In the genomic region with DNA sequence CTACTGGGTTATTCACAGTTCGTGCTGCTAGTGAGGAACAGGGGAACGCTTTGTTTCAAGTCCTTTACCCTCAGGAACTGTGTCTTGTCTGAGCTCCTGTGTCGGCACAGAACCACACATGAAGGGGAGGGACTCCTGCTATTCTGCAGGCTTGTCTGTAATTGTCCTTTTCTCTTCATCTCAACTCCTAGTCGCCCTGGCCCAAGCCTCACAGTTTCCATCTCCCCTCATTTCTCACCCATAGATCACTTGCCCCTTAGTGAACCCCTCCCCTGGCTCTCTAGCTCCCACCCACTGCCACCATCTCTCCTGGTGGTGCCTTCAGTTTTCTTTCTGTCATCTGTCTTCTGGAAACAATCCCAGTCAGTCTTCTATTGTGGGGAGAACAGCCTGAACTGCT, we compare ENCODE assay signal across 28 mouse cellular contexts. TPM values are rescaled to one million over a fixed set of nuclear protein-coding genes. Genes with fewer than 3 reads are reported as not detected.
A peak's percentile ranks its signal among the peaks of the same experiment; 100 is the strongest.
DNase-seq lines count a peak whose midpoint lies in the region; ATAC-seq lines count a peak whose summit lies in the region.
"Had no signal": no experiment of that assay in that cellular context is flagged by ENCODE, and none has a peak within 500 bp of the region (broad histone marks: within the 10 kb centered on the region; RNA-seq: fewer than 3 reads in every experiment).

No protein-coding gene starts in this region.

- H3K9ac ChIP-seq in forebrain, embryonic 14.5 days (ENCODE audit: low read length), result no peak overlapping the region
- no peak overlapping the region for H3K9ac ChIP-seq in forebrain, embryonic 13.5 days
- no peak overlapping the region for H3K9ac ChIP-seq in intestine, embryonic 15.5 days
- no peak overlapping the region for H3K9ac ChIP-seq in intestine, embryonic 16.5 days (ENCODE audit: low read depth, low read length)
- H3K9ac ChIP-seq: embryonic facial prominence, embryonic 15.5 days; hindbrain, embryonic 12.5 days; liver, embryonic 12.5 days; liver, postnatal 0 days; midbrain, embryonic 13.5 days; neural tube, embryonic 13.5 days; stomach, embryonic 15.5 days had no signal

- H3K4me3 ChIP-seq in forebrain, embryonic 14.5 days (ENCODE audit: low read depth, low read length), result no peak overlapping the region
- H3K4me3 ChIP-seq in forebrain, embryonic 13.5 days, result no peak overlapping the region
- H3K4me3 ChIP-seq in intestine, embryonic 15.5 days (replicated peaks), result no peak overlapping the region
- H3K4me3 ChIP-seq in intestine, embryonic 16.5 days (ENCODE audit: low read length), result no peak overlapping the region
- H3K4me3 ChIP-seq: embryonic facial prominence, embryonic 15.5 days; gastrocnemius, adult 2 months; hindbrain, embryonic 12.5 days; layer of hippocampus, adult 2 months; left cerebral cortex, adult 2 months; liver, embryonic 12.5 days; midbrain, embryonic 13.5 days; neural tube, embryonic 13.5 days; stomach, embryonic 15.5 days had no signal

- H3K27me3 ChIP-seq in forebrain, embryonic 14.5 days (replicated peaks; ENCODE audit: control insufficient read depth, insufficient read depth, low read length), result peaks cover 21% of the 10 kb centered on the region
- H3K27me3 ChIP-seq in forebrain, embryonic 13.5 days, result peaks cover 22% of the 10 kb centered on the region
- peaks cover 15% of the 10 kb centered on the region for H3K27me3 ChIP-seq in intestine, embryonic 15.5 days (replicated peaks)
- H3K27me3 ChIP-seq in intestine, embryonic 16.5 days (replicated peaks; ENCODE audit: control insufficient read depth, insufficient read depth, low read length), result peaks cover 19% of the 10 kb centered on the region

- H3K36me3 ChIP-seq in forebrain, embryonic 14.5 days (ENCODE audit: control insufficient read depth, insufficient read depth, low read length), result no peaks in the 10 kb centered on the region
- no peaks in the 10 kb centered on the region for H3K36me3 ChIP-seq in forebrain, embryonic 13.5 days (ENCODE audit: poor library complexity, severe bottlenecking)
- 0 out of 2 replicates have a peak, but pooled peaks cover 3% of the 10 kb centered on the region for H3K36me3 ChIP-seq in intestine, embryonic 15.5 days
- no peaks in the 10 kb centered on the region for H3K36me3 ChIP-seq in intestine, embryonic 16.5 days (ENCODE audit: control insufficient read depth, insufficient read depth, low read length)
- H3K36me3 ChIP-seq: hindbrain, embryonic 12.5 days; liver, embryonic 12.5 days; midbrain, embryonic 13.5 days; neural tube, embryonic 13.5 days had no signal

- ATAC-seq in forebrain, embryonic 14.5 days, result no peak
- no peak for ATAC-seq in forebrain, embryonic 13.5 days
- no peak for ATAC-seq in intestine, embryonic 15.5 days
- ATAC-seq in intestine, embryonic 16.5 days, result no peak
- ATAC-seq: CD4-positive, CD25-positive, alpha-beta regulatory T cell, adult 4 months; liver, embryonic 12.5 days; liver, postnatal 0 days; midbrain, embryonic 13.5 days had no signal

- 4% methylated on average over 4 of the region's 4 CpGs for WGBS in forebrain, embryonic 14.5 days
- 10% methylated on average over 4 of the region's 4 CpGs for WGBS in forebrain, embryonic 13.5 days
- WGBS in intestine, embryonic 15.5 days, result 26% methylated on average over 4 of the region's 4 CpGs
- 31% methylated on average over 4 of the region's 4 CpGs for WGBS in intestine, embryonic 16.5 days

- H3K4me1 ChIP-seq in forebrain, embryonic 14.5 days (ENCODE audit: control insufficient read depth, insufficient read depth, low read length), result peaks cover 30% of the 10 kb centered on the region
- peaks cover 48% of the 10 kb centered on the region for H3K4me1 ChIP-seq in forebrain, embryonic 13.5 days
- H3K4me1 ChIP-seq in intestine, embryonic 15.5 days (replicated peaks), result peaks cover 34% of the 10 kb centered on the region
- H3K4me1 ChIP-seq in intestine, embryonic 16.5 days (ENCODE audit: control insufficient read depth, insufficient read depth, low read length), result peaks cover 29% of the 10 kb centered on the region

- H3K9me3 ChIP-seq in forebrain, embryonic 14.5 days (replicated peaks; ENCODE audit: control insufficient read depth, low read length), result no peaks in the 10 kb centered on the region
- H3K9me3 ChIP-seq in forebrain, embryonic 13.5 days (replicated peaks), result no peaks in the 10 kb centered on the region
- no peaks in the 10 kb centered on the region for H3K9me3 ChIP-seq in intestine, embryonic 15.5 days
- H3K9me3 ChIP-seq in intestine, embryonic 16.5 days (ENCODE audit: control insufficient read depth, low read length), result no peaks in the 10 kb centered on the region
- H3K9me3 ChIP-seq: embryonic facial prominence, embryonic 15.5 days; hindbrain, embryonic 12.5 days; liver, embryonic 12.5 days; midbrain, embryonic 13.5 days; neural tube, embryonic 13.5 days; stomach, embryonic 15.5 days had no signal

- peak overlapping the region; percentile 14; the same call in 1 of the 2 replicates for H3K27ac ChIP-seq in forebrain, embryonic 14.5 days (ENCODE audit: low read depth, low read length)
- no peak overlapping the region; the same call in 1 of the 2 replicates for H3K27ac ChIP-seq in forebrain, embryonic 13.5 days
- H3K27ac ChIP-seq in intestine, embryonic 15.5 days, result peak overlapping the region; percentile 15; the same call in 1 of the 2 replicates
- H3K27ac ChIP-seq in intestine, embryonic 16.5 days (ENCODE audit: low read length), result no peak overlapping the region
- H3K27ac ChIP-seq: embryonic facial prominence, embryonic 15.5 days; gastrocnemius, adult 2 months; hindbrain, embryonic 12.5 days; layer of hippocampus, adult 2 months; left cerebral cortex, adult 2 months; liver, embryonic 12.5 days; midbrain, embryonic 13.5 days; stomach, embryonic 15.5 days had no signal

- DNase-seq in forebrain, embryonic 14.5 days (ENCODE audit: low spot score), result no peak
- DNase-seq in retina, postnatal 1 day, result peak; percentile 45
- DNase-seq in retina, embryonic 14.5 days (ENCODE audit: low spot score), result no peak
- DNase-seq in frontal cortex, adult 2 months (ENCODE audit: extremely low spot score in 1 of 2, low spot score in 1 of 2), result no peak
- DNase-seq: adrenal gland, postnatal 14 days; cerebellum, adult 11 months; cerebellum, adult 9-10 months; gastrocnemius, adult 2 months; gastrocnemius, postnatal 36 days; kidney, adult 11 months; kidney, postnatal 36 days; liver, postnatal 0 days; lung, postnatal 36 days; right cerebral cortex, postnatal 25 days had no signal

- no peak overlapping the region for H3K4me2 ChIP-seq in forebrain, embryonic 14.5 days (ENCODE audit: low read length)
- no peak overlapping the region for H3K4me2 ChIP-seq in forebrain, embryonic 13.5 days
- no peak overlapping the region for H3K4me2 ChIP-seq in intestine, embryonic 15.5 days (replicated peaks)
- no peak overlapping the region for H3K4me2 ChIP-seq in intestine, embryonic 16.5 days (ENCODE audit: low read depth, low read length)
- H3K4me2 ChIP-seq: embryonic facial prominence, embryonic 15.5 days; hindbrain, embryonic 12.5 days; liver, embryonic 12.5 days; midbrain, embryonic 13.5 days; neural tube, embryonic 13.5 days; stomach, embryonic 15.5 days had no signal

RNA-seq across cellular contexts. Expression of a gene that starts 4.6 kb away (rescaled TPM):
- 26.7 and 29.1 TPM in 2 replicates for polyA plus RNA-seq in forebrain, embryonic 14.5 days (2014; fragmentation: Nextera tagmentation; extraction: Ambion mirVana)
- polyA plus RNA-seq in forebrain, embryonic 13.5 days (2015; fragmentation: Nextera tagmentation; extraction: Ambion mirVana), result 18.5 and 23.1 TPM in 2 replicates
- polyA plus RNA-seq in intestine, embryonic 15.5 days (2015; fragmentation: Nextera tagmentation; extraction: Ambion mirVana), result 60.3 and 76.1 TPM in 2 replicates
- polyA plus RNA-seq in intestine, embryonic 16.5 days (2015; fragmentation: Nextera tagmentation; extraction: Ambion mirVana), result 46.4 and 66.7 TPM in 2 replicates
- polyA plus RNA-seq in frontal cortex, adult 2 months (2012; rRNA removed), result 590 and 632 TPM in 2 replicates

RNA-seq across cellular contexts. Expression of a gene that starts 34.7 kb away (rescaled TPM):
- polyA plus RNA-seq in forebrain, embryonic 14.5 days (2014; fragmentation: Nextera tagmentation; extraction: Ambion mirVana), result 0.20 and 0.30 TPM in 2 replicates
- polyA plus RNA-seq in forebrain, embryonic 13.5 days (2015; fragmentation: Nextera tagmentation; extraction: Ambion mirVana), result 0.18 and 0.41 TPM in 2 replicates
- polyA plus RNA-seq in intestine, embryonic 15.5 days (2015; fragmentation: Nextera tagmentation; extraction: Ambion mirVana), result 0.44 and 0.73 TPM in 2 replicates
- 0.28 and 0.55 TPM in 2 replicates for polyA plus RNA-seq in intestine, embryonic 16.5 days (2015; fragmentation: Nextera tagmentation; extraction: Ambion mirVana)
- 0.04 and 0.12 TPM in 2 replicates for polyA plus RNA-seq in frontal cortex, adult 2 months (2012; rRNA removed)

RNA-seq across cellular contexts. Expression of a gene that starts 44.1 kb away (rescaled TPM):
- 0.80 and 1.3 TPM in 2 replicates for polyA plus RNA-seq in forebrain, embryonic 14.5 days (2014; fragmentation: Nextera tagmentation; extraction: Ambion mirVana)
- polyA plus RNA-seq in forebrain, embryonic 13.5 days (2015; fragmentation: Nextera tagmentation; extraction: Ambion mirVana), result 0.52 and 0.71 TPM in 2 replicates
- 16.8 and 18.7 TPM in 2 replicates for polyA plus RNA-seq in intestine, embryonic 15.5 days (2015; fragmentation: Nextera tagmentation; extraction: Ambion mirVana)
- 16.6 and 17.6 TPM in 2 replicates for polyA plus RNA-seq in intestine, embryonic 16.5 days (2015; fragmentation: Nextera tagmentation; extraction: Ambion mirVana)
- polyA plus RNA-seq in frontal cortex, adult 2 months (2012; rRNA removed), result 1.7 and 1.8 TPM in 2 replicates

RNA-seq across cellular contexts. Expression of a gene that starts 48.1 kb away (rescaled TPM):
- 349 and 462 TPM in 2 replicates for polyA plus RNA-seq in forebrain, embryonic 14.5 days (2014; fragmentation: Nextera tagmentation; extraction: Ambion mirVana)
- polyA plus RNA-seq in forebrain, embryonic 13.5 days (2015; fragmentation: Nextera tagmentation; extraction: Ambion mirVana), result 609 and 621 TPM in 2 replicates
- 534 and 652 TPM in 2 replicates for polyA plus RNA-seq in intestine, embryonic 15.5 days (2015; fragmentation: Nextera tagmentation; extraction: Ambion mirVana)
- polyA plus RNA-seq in intestine, embryonic 16.5 days (2015; fragmentation: Nextera tagmentation; extraction: Ambion mirVana), result 370 and 437 TPM in 2 replicates
- polyA plus RNA-seq in frontal cortex, adult 2 months (2012; rRNA removed), result 53.6 and 61.5 TPM in 2 replicates

RNA-seq across cellular contexts. Expression of a gene that starts 53.2 kb away (rescaled TPM):
- 0.83 and 1.2 TPM in 2 replicates for polyA plus RNA-seq in forebrain, embryonic 14.5 days (2014; fragmentation: Nextera tagmentation; extraction: Ambion mirVana)
- polyA plus RNA-seq in forebrain, embryonic 13.5 days (2015; fragmentation: Nextera tagmentation; extraction: Ambion mirVana), result 0.83 and 0.88 TPM in 2 replicates
- polyA plus RNA-seq in intestine, embryonic 15.5 days (2015; fragmentation: Nextera tagmentation; extraction: Ambion mirVana), result 0.23 and 0.25 TPM in 2 replicates
- polyA plus RNA-seq in intestine, embryonic 16.5 days (2015; fragmentation: Nextera tagmentation; extraction: Ambion mirVana), result 0.23 and 0.33 TPM in 2 replicates
- polyA plus RNA-seq in frontal cortex, adult 2 months (2012; rRNA removed), result 36.1 and 39.2 TPM in 2 replicates
- polyA plus RNA-seq: heart, embryonic 14.5 days; kidney, embryonic 14.5 days; liver, postnatal 0 days had no signal

Comparison
In these comparisons a context has a peak if more than half of its experiments do, and no peak if none do; other contexts are left out.
1. H3K27ac ChIP-seq: peak in forebrain, embryonic 14.5 days (single experiment) and intestine, embryonic 15.5 days (single experiment); none in forebrain, embryonic 13.5 days (single experiment) and intestine, embryonic 16.5 days (single experiment).